Mouse (Mus musculus) MEL (cell line): Measurements from ENCODE around the gene Spef1. TPM values are rescaled to one million over a fixed set of nuclear protein-coding genes. Genes with fewer than 3 reads are reported as not detected.

Experiments used
- DNase-seq: peaks from one replicate; pipeline ENCODE4 v3.0.0; 2011; ENCODE audit warnings: low read depth, low spot score
- H3K27ac ChIP-seq: 2 replicates; pipeline ENCODE4 v1.5.1; 2012; ENCODE audit warnings: low read depth, mild to moderate bottlenecking, control low read depth, low read length, moderate library complexity; ENCODE audit not compliant: control insufficient read depth
- H3K27me3 ChIP-seq, 2 experiments: fragments of 150-350 bp in 1 of 2; sonication (generic) in 1 of 2; 2 replicates each; pipeline ENCODE4 v1.6.1; 2012; ENCODE audit warnings: low read length in 2 of 2, mild to moderate bottlenecking in 2 of 2, improper control_type of control experiment in 1 of 2, moderate library complexity in 1 of 2; ENCODE audit not compliant: insufficient read depth in 2 of 2, control insufficient read depth in 1 of 2
- H3K36me3 ChIP-seq, 2 experiments: 2 replicates each; pipeline ENCODE4 v1.6.1; 2012 to 2014; ENCODE audit warnings: low read length in 2 of 2, improper control_type of control experiment in 1 of 2, inconsistent platforms in 1 of 2, mild to moderate bottlenecking in 1 of 2; ENCODE audit not compliant: insufficient read depth in 2 of 2, control insufficient read depth in 1 of 2
- H3K4me1 ChIP-seq, 2 experiments: fragments of 150-350 bp in 1 of 2; sonication (generic) in 1 of 2; 2 replicates each; pipeline ENCODE4 v1.6.1; 2012; ENCODE audit warnings: low read length in 2 of 2, improper control_type of control experiment in 1 of 2, mild to moderate bottlenecking in 1 of 2; ENCODE audit not compliant: insufficient read depth in 2 of 2, control insufficient read depth in 1 of 2
- H3K4me3 ChIP-seq, 2 experiments: fragments of 150-350 bp in 1 of 2; sonication (generic) in 1 of 2; 2 replicates each; pipeline ENCODE4 v1.5.1; 2012; ENCODE audit warnings: low read depth in 2 of 2, low read length in 2 of 2, mild to moderate bottlenecking in 2 of 2, moderate library complexity in 2 of 2, control low read depth in 1 of 2, improper control_type of control experiment in 1 of 2; ENCODE audit not compliant: control insufficient read depth in 1 of 2, insufficient read depth in 1 of 2
- H3K79me2 ChIP-seq: 2 replicates; pipeline ENCODE4 v1.6.1; 2012; ENCODE audit warnings: mild to moderate bottlenecking, low read length, moderate library complexity; ENCODE audit not compliant: control insufficient read depth, poor library complexity, insufficient read depth
- H3K9ac ChIP-seq: 2 replicates; pipeline ENCODE4 v1.6.1; 2012; ENCODE audit warnings: low read depth, mild to moderate bottlenecking, control low read depth, low read length, moderate library complexity; ENCODE audit not compliant: control insufficient read depth, poor library complexity, severe bottlenecking
- H3K9me3 ChIP-seq: fragments of 150-350 bp; sonication (generic); replicated peaks from 2 replicates; pipeline ENCODE4 v1.6.1; 2012; ENCODE audit warnings: mild to moderate bottlenecking, low read length, improper control_type of control experiment, moderate library complexity; ENCODE audit not compliant: insufficient read depth
- BHLHE40 ChIP-seq: IDR thresholded peaks from 2 replicates; pipeline ENCODE4 v1.6.1; 2012; ENCODE audit warnings: low read depth, mild to moderate bottlenecking, inconsistent platforms, low read length, improper control_type of control experiment, borderline replicate concordance
- CHD2 ChIP-seq: IDR thresholded peaks from 2 replicates; pipeline ENCODE4 v1.6.1; 2011; ENCODE audit warnings: low read length, improper control_type of control experiment
- CTCF ChIP-seq, 3 experiments: IDR thresholded peaks in 2 of 3; conservative IDR thresholded peaks in 1 of 3; 2 replicates each; pipeline ENCODE4 v1.5.1; 2011 to 2012; ENCODE audit warnings: low read length in 3 of 3, low read depth in 2 of 3, mild to moderate bottlenecking in 2 of 3, improper control_type of control experiment in 1 of 3, inconsistent platforms in 1 of 3, mixed read lengths in 1 of 3, moderate library complexity in 1 of 3; ENCODE audit not compliant: control insufficient read depth in 1 of 3, insufficient read depth in 1 of 3, poor library complexity in 1 of 3, severe bottlenecking in 1 of 3
- E2F4 ChIP-seq: IDR thresholded peaks from 2 replicates; pipeline ENCODE4 v1.6.1; 2011; ENCODE audit warnings: low read depth, low read length, improper control_type of control experiment, borderline replicate concordance
- EP300 ChIP-seq, 2 experiments: IDR thresholded peaks; 2 replicates each; pipeline ENCODE4 v1.6.1; 2011; ENCODE audit warnings: improper control_type of control experiment in 2 of 2, low read length in 2 of 2, low read depth in 1 of 2, mild to moderate bottlenecking in 1 of 2
- ETS1 ChIP-seq: IDR thresholded peaks from 2 replicates; pipeline ENCODE4 v1.6.1; 2012; ENCODE audit warnings: low read depth, mild to moderate bottlenecking, inconsistent platforms, low read length, improper control_type of control experiment, moderate library complexity
- GATA1 ChIP-seq: IDR thresholded peaks from 2 replicates; pipeline ENCODE4 v1.6.1; 2011; ENCODE audit warnings: low read depth, low read length, improper control_type of control experiment
- HCFC1 ChIP-seq: IDR thresholded peaks from 2 replicates; pipeline ENCODE4 v1.6.1; 2012; ENCODE audit warnings: low read depth, mild to moderate bottlenecking, inconsistent platforms, low read length, improper control_type of control experiment, moderate library complexity
- JUND ChIP-seq: IDR thresholded peaks from 2 replicates; pipeline ENCODE4 v1.6.1; 2011; ENCODE audit warnings: low read depth, mild to moderate bottlenecking, improper control_type of control experiment, low read length
- MAFK ChIP-seq: IDR thresholded peaks from 2 replicates; pipeline ENCODE4 v1.6.1; 2011; ENCODE audit warnings: low read depth, mild to moderate bottlenecking, low read length, improper control_type of control experiment, borderline replicate concordance
- MAX ChIP-seq: IDR thresholded peaks from 2 replicates; pipeline ENCODE4 v1.6.1; 2011; ENCODE audit warnings: low read length, improper control_type of control experiment
- MAZ ChIP-seq: IDR thresholded peaks from 2 replicates; pipeline ENCODE4 v1.6.1; 2012; ENCODE audit warnings: low read depth, mild to moderate bottlenecking, inconsistent platforms, low read length, improper control_type of control experiment
- MXI1 ChIP-seq: IDR thresholded peaks from 2 replicates; pipeline ENCODE4 v1.6.1; 2011; ENCODE audit warnings: mild to moderate bottlenecking, low read depth, low read length, improper control_type of control experiment
- MYB ChIP-seq: IDR thresholded peaks from 2 replicates; pipeline ENCODE4 v1.6.1; 2011; ENCODE audit warnings: mild to moderate bottlenecking, low read depth, low read length, improper control_type of control experiment
- NELFE ChIP-seq: IDR thresholded peaks from 2 replicates; pipeline ENCODE4 v1.6.1; 2011; ENCODE audit warnings: low read depth, low read length, improper control_type of control experiment
- NRF1 ChIP-seq: IDR thresholded peaks from 2 replicates; pipeline ENCODE4 v1.6.1; 2014; ENCODE audit warnings: low read depth, mild to moderate bottlenecking, inconsistent platforms, low read length, improper control_type of control experiment, moderate library complexity; ENCODE audit not compliant: poor library complexity, insufficient read depth, severe bottlenecking
- POLR2A ChIP-seq, 2 experiments: IDR thresholded peaks; 2 replicates each; pipeline ENCODE4 v1.6.1; 2011 to 2012; ENCODE audit warnings: low read length in 2 of 2, mild to moderate bottlenecking in 2 of 2, control low read depth in 1 of 2, improper control_type of control experiment in 1 of 2, low read depth in 1 of 2, moderate library complexity in 1 of 2; ENCODE audit not compliant: control insufficient read depth in 1 of 2, insufficient read depth in 1 of 2, poor library complexity in 1 of 2
- POLR2AphosphoS5 ChIP-seq: IDR thresholded peaks from 2 replicates; pipeline ENCODE4 v1.6.1; 2012; ENCODE audit warnings: low read depth, borderline replicate concordance, mild to moderate bottlenecking, inconsistent platforms, low read length, moderate library complexity, mixed read lengths
- RCOR1 ChIP-seq: IDR thresholded peaks from 2 replicates; pipeline ENCODE4 v1.6.1; 2012; ENCODE audit warnings: low read depth, mild to moderate bottlenecking, inconsistent platforms, low read length, improper control_type of control experiment
- SIN3A ChIP-seq: IDR thresholded peaks from 2 replicates; pipeline ENCODE4 v1.6.1; 2012; ENCODE audit warnings: low read length, improper control_type of control experiment, inconsistent platforms
- TAL1 ChIP-seq: IDR thresholded peaks from 2 replicates; pipeline ENCODE4 v1.6.1; 2012; ENCODE audit warnings: mild to moderate bottlenecking, inconsistent platforms, low read length, moderate library complexity, mixed read lengths
- TBP ChIP-seq: IDR thresholded peaks from 2 replicates; pipeline ENCODE4 v1.8.0; 2011; ENCODE audit warnings: low read depth, low read length, improper control_type of control experiment
- TCF12 ChIP-seq: IDR thresholded peaks from 2 replicates; pipeline ENCODE4 v1.6.1; 2014; ENCODE audit warnings: low read depth, mild to moderate bottlenecking, inconsistent platforms, low read length, improper control_type of control experiment, moderate library complexity
- USF1 ChIP-seq: IDR thresholded peaks from 2 replicates; pipeline ENCODE4 v1.6.1; 2014; ENCODE audit warnings: low read depth, mild to moderate bottlenecking, inconsistent platforms, low read length, improper control_type of control experiment, moderate library complexity
- USF2 ChIP-seq, 2 experiments: IDR thresholded peaks; 2 replicates each; pipeline ENCODE4 v1.6.1; 2011 to 2012; ENCODE audit warnings: improper control_type of control experiment in 2 of 2, low read length in 2 of 2, borderline replicate concordance in 1 of 2, inconsistent platforms in 1 of 2, low read depth in 1 of 2, mild to moderate bottlenecking in 1 of 2; ENCODE audit not compliant: insufficient read depth in 1 of 2
- ZKSCAN1 ChIP-seq: IDR thresholded peaks from 2 replicates; pipeline ENCODE4 v1.6.1; 2012; ENCODE audit warnings: low read depth, mild to moderate bottlenecking, inconsistent platforms, low read length, improper control_type of control experiment, moderate library complexity
- ZMIZ1 ChIP-seq: IDR thresholded peaks from 2 replicates; pipeline ENCODE4 v1.6.1; 2012; ENCODE audit warnings: low read depth, mild to moderate bottlenecking, inconsistent platforms, low read length, improper control_type of control experiment, moderate library complexity
- polyA plus RNA-seq, 2 experiments: library from polyadenylated mRNA; stranded (reverse) in 1 of 2; unstranded in 1 of 2; fragments of >175 nt in 1 of 2; fragments of >200 nt in 1 of 2; gene quantifications; 2 replicates each; pipeline versions ENCODE4 v1.2.1 to v1.2.4; 2012; ENCODE audit warnings: low replicate concordance in 2 of 2, low read depth in 1 of 2; ENCODE audit not compliant: insufficient read length in 2 of 2, insufficient read depth in 1 of 2, missing spikeins in 1 of 2
- total RNA-seq: library from RNA; depleted of rRNA; stranded (reverse); fragments of 300-350 nt; gene quantifications from 2 replicates; pipeline ENCODE4 v1.2.3, GENCODE M21; 2012

The Spef1 gene
- total and polyA plus RNA-seq, 3 experiments: 1.2 to 1.8 TPM; not detected in 1

DNA sequence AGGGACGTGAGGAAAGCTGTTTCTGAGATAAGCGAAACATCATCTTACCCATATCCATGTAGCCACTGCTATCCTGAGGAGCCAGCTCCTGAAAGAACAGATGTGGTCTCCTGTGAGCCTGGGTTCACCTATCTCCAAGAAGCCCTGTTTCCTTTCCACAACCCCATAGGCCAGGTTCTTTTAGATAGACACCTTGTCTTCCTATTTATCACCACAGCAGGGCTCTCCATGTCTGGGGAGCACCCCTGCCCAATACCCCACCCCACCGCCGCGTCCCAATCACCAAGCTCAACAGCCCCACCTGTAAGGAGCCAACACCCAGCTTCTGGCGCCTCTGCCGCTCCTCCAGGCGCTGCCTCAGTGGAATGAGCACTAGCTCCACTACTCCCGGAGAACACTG is 14.8 kb downstream of the Spef1 start:
- H3K27ac ChIP-seq: no peak overlapping the region
- H3K79me2 ChIP-seq: no peaks in the 10 kb centered on the region; the same call in 1 of the 2 replicates
- H3K27me3 ChIP-seq: no peaks in the 10 kb centered on the region
- no peaks in the 10 kb centered on the region for H3K9me3 ChIP-seq
- no peak overlapping the region for H3K9ac ChIP-seq
- peaks cover 0 to 11% of the 10 kb centered on the region in 2 experiments; a peak in 2 of 4 replicates for H3K36me3 ChIP-seq
- peaks cover 3 to 32% of the 10 kb centered on the region in 2 experiments; a peak in 3 of 4 replicates for H3K4me1 ChIP-seq
- peak; percentile 48 for DNase-seq
- H3K4me3 ChIP-seq: peak overlapping the region; percentile 51 to 67
- TF ChIP-seq MAFK (no peak), USF2 (IDR thresholded peaks at IDR 0.05; ENCODE audit: borderline replicate concordance in 1 of 2, insufficient read depth in 1 of 2, low read depth in 1 of 2, low read length in 2 of 2) (no peak), TBP (no peak), GATA1 (peak; percentile 53; the same call in 1 of the 2 replicates), TCF12 (peak; percentile 86), CTCF (IDR thresholded peaks at IDR 0.05 in 2 of 3, conservative IDR thresholded peaks at IDR 0.05 in 1 of 3; ENCODE audit: control insufficient read depth in 1 of 3, insufficient read depth in 1 of 3, low read depth in 2 of 3, low read length in 3 of 3, poor library complexity in 1 of 3, severe bottlenecking in 1 of 3) (no peak), MYB (no peak), ETS1 (0 out of 2 replicates have a peak, but pooled peaks have one; percentile 36), BHLHE40 (peak; percentile 34; the same call in 1 of the 2 replicates), E2F4 (no peak), CHD2 (no peak), TAL1 (peak; percentile 74), SIN3A (0 out of 2 replicates have a peak, but pooled peaks have one; percentile 11), EP300 (IDR thresholded peaks at IDR 0.05; ENCODE audit: low read depth in 1 of 2, low read length in 2 of 2) (peak; percentile 29 to 75; a peak in 2 of 4 replicates)

DNA sequence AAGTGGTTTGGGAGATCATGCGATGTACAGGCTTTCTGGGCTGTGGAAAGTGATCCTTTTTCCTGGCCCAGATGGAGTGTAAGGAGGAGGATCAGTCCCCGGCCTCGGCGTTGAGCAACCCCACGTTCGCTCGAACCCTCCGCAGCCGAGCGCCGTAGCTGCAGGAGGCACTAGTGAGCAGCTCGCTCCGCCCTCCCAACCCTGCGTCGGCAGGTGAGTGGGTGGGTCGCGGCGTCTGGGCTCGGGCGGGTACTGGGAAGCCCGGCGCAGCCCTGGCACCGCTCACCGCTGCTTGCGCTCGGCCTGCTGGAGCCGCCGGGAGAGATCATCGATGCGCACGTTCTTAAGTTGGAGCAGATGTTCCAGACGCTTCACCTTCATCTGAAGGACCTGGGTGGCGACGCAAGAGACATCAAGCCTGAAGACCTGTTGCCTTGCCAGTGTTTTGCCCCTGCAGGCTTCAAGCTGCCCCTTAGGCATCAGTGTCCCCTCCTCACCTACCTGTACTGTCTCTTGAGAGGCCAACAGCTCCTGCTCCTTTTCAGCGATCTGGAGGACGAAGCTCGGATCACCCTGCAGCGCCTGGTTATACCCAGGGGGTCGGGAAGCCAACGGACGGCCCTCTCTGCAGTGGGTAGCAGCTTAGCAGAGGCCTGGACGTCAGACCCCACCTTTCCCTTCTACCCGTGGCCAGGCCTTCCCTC is 15.5 kb downstream of the Spef1 start:
- Histone ChIP-seq H3K27me3 (no peaks in the 10 kb centered on the region), H3K27ac (no peak overlapping the region)
- DNase-seq: peak; percentile 79
- TF ChIP-seq MAX (peak; percentile 61; the same call in 1 of the 2 replicates), BHLHE40 (peak; percentile 100), POLR2AphosphoS5 (no peak), SIN3A (peak; percentile 51; the same call in 1 of the 2 replicates), POLR2A (IDR thresholded peaks at IDR 0.05; ENCODE audit: control insufficient read depth in 1 of 2, insufficient read depth in 1 of 2, low read depth in 1 of 2, low read length in 2 of 2, poor library complexity in 1 of 2) (peak in 1 of 2 experiments; percentile 41; a peak in 1 of 4 replicates), CHD2 (no peak), NRF1 (peak; percentile 34; the same call in 1 of the 2 replicates), CTCF (IDR thresholded peaks at IDR 0.05 in 2 of 3, conservative IDR thresholded peaks at IDR 0.05 in 1 of 3; ENCODE audit: control insufficient read depth in 1 of 3, insufficient read depth in 1 of 3, low read depth in 2 of 3, low read length in 3 of 3, poor library complexity in 1 of 3, severe bottlenecking in 1 of 3) (peak in 2 of 3 experiments; percentile 39 to 49; a peak in 4 of 6 replicates), USF1 (peak; percentile 80), RCOR1 (no peak), JUND (no peak), MAZ (peak; percentile 33; the same call in 1 of the 2 replicates), ETS1 (no peak), ZMIZ1 (no peak), MXI1 (peak; percentile 68; the same call in 1 of the 2 replicates), NELFE (no peak), ZKSCAN1 (no peak), HCFC1 (no peak)
- TF ChIP-seq, all 39 proteins: peak for 9
- no peaks in the 10 kb centered on the region for H3K79me2 ChIP-seq
- H3K9me3 ChIP-seq: no peaks in the 10 kb centered on the region
- H3K9ac ChIP-seq: peak overlapping the region; percentile 54
- peaks cover 3 to 24% of the 10 kb centered on the region in 2 experiments; a peak in 3 of 4 replicates for H3K4me1 ChIP-seq
- peaks cover 0 to 5% of the 10 kb centered on the region in 2 experiments; a peak in 1 of 4 replicates for H3K36me3 ChIP-seq
- peak overlapping the region; percentile 51 to 67 for H3K4me3 ChIP-seq
